Mouse (Mus musculus): ENCODE data around the gene Daam2.

GRCm38 (mm10) chr17:49472626-49473025 is 91.5 kb downstream of the Daam2 start:
- TF ChIP-seq CTCF (IDR thresholded peaks at IDR 0.05) = no peak
- TF ChIP-seq EP300 (IDR thresholded peaks at IDR 0.05) = no peak
